Mouse (Mus musculus) neural tube, embryonic 14.5 days (tissue): Measurements from ENCODE around the gene Gpr62. TPM values are rescaled to one million over a fixed set of nuclear protein-coding genes. Genes with fewer than 3 reads are reported as not detected.

Source experiments
- polyA plus RNA-seq: library from polyadenylated mRNA; unstranded; fragments of >200 nt; fragmentation: Nextera tagmentation; extraction: Ambion mirVana; gene quantifications from 2 replicates; pipeline ENCODE4 v1.2.1, GENCODE M21; 2014

Gpr62 gene
- polyA plus RNA-seq, 1 experiment from 2014 or later: 1.7 TPM

Other genes starting within 250 kb of the Gpr62 start
- 0.08 and 0.09 TPM in 2 replicates for gene Tlr9, start 243.3 kb downstream of the Gpr62 start, polyA plus RNA-seq
- 99.7 and 104 TPM in 2 replicates for gene Alas1, start 217.3 kb downstream of the Gpr62 start, polyA plus RNA-seq
- 4.5 and 5.8 TPM in 2 replicates for gene Poc1a, start 184.9 kb downstream of the Gpr62 start, polyA plus RNA-seq
- gene Dusp7, start 97.3 kb downstream of the Gpr62 start, polyA plus RNA-seq: 18.7 and 19.3 TPM in 2 replicates
- 719 and 757 TPM in 2 replicates for gene Rpl29, start 36.5 kb downstream of the Gpr62 start, polyA plus RNA-seq
- gene Acy1, start 27.6 kb downstream of the Gpr62 start, polyA plus RNA-seq: 20.3 and 22.5 TPM in 2 replicates
- 8.6 TPM in 2 replicates for gene Abhd14b, start 18.5 kb downstream of the Gpr62 start, polyA plus RNA-seq
- 59.5 and 66.9 TPM in 2 replicates for gene Abhd14a, start 18.3 kb downstream of the Gpr62 start, polyA plus RNA-seq
- gene Pcbp4, start 12.6 kb downstream of the Gpr62 start, polyA plus RNA-seq: 166 and 182 TPM in 2 replicates
- gene Rrp9, start 10.0 kb upstream of the Gpr62 start, polyA plus RNA-seq: 36.1 and 36.2 TPM in 2 replicates
- 0.17 and 0.36 TPM in 2 replicates for gene Parp3, start 11.0 kb upstream of the Gpr62 start, polyA plus RNA-seq
- not detected in 2 replicates for gene Iqcf1, start 34.0 kb upstream of the Gpr62 start, polyA plus RNA-seq
- not detected in 2 replicates for gene Iqcf5, start 48.6 kb upstream of the Gpr62 start, polyA plus RNA-seq
- not detected in 2 replicates for gene Iqcf3, start 95.7 kb upstream of the Gpr62 start, polyA plus RNA-seq
- gene Iqcf4, start 105.1 kb upstream of the Gpr62 start, polyA plus RNA-seq: not detected in 2 replicates
- gene Iqcf6, start 160.6 kb upstream of the Gpr62 start, polyA plus RNA-seq: not detected in 2 replicates
- 4.9 and 7.5 TPM in 2 replicates for gene Grm2, start 190.1 kb upstream of the Gpr62 start, polyA plus RNA-seq
- 62.2 and 67.2 TPM in 2 replicates for gene Tex264, start 220.0 kb upstream of the Gpr62 start, polyA plus RNA-seq